Mouse (Mus musculus): ENCODE data around the gene Cacna1g.

Cacna1g gene

DNA sequence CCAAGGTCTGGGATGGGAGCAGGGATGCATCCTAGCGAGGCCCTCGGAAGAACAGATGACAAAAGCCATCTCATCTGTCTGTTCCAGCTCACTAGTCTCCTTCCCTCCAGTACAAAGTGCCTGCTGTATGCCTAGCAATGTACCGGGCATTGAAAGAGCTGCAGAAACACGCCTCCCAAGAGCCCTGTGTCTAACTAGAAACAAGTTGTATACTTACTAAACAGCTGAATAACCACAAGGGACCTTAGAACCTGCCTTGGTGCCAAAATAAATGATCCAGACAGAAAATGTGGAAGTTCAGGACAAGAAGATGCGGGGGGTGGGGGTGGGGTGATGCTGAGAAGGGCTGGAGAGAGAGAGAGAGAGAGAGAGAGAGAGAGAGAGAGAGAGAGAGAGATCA lies 29.2 kb downstream of the Cacna1g start:
- no peak for DNase-seq

- no peak for DNase-seq
These were observed 32.2 kb downstream of the Cacna1g start for GRCm38 (mm10) chr11:94441752-94442151.

GRCm38 (mm10) chr11:94441122-94441521 lies 32.9 kb downstream of the Cacna1g start:
- DNase-seq: no peak

GRCm38 (mm10) chr11:94440421-94440820 lies 33.6 kb downstream of the Cacna1g start:
- no peak for DNase-seq

DNA sequence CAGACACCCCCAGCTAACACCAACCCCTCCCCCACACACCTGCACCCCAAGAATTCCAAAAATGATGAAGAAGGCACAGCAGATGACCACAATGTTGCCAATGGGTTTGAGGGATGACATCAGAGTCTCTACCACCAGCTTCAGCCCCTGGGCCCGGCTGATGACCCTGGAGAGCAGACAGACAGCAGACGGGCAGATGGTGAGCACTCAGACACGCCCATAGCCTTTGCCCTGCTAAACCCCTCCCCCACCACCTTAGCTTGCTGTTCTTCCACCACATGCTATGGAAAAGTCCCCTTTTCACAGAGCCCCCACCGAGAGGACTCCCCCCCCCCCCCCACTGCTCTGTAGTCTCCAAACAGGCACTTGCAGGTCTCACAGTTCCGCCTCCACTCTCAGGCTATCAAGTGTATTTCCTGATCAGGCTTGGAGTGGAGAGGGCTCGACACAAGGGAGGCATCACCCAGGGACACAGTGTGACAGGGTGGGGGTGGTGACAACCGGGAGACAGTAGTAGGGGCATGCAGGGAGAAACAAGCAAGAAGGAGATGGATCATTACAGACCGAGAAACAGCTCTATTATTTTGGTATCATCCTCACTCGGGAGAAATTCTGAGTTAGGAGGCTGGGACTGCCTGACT lies 44.9 kb downstream of the Cacna1g start:
- DNase-seq: no peak

DNA sequence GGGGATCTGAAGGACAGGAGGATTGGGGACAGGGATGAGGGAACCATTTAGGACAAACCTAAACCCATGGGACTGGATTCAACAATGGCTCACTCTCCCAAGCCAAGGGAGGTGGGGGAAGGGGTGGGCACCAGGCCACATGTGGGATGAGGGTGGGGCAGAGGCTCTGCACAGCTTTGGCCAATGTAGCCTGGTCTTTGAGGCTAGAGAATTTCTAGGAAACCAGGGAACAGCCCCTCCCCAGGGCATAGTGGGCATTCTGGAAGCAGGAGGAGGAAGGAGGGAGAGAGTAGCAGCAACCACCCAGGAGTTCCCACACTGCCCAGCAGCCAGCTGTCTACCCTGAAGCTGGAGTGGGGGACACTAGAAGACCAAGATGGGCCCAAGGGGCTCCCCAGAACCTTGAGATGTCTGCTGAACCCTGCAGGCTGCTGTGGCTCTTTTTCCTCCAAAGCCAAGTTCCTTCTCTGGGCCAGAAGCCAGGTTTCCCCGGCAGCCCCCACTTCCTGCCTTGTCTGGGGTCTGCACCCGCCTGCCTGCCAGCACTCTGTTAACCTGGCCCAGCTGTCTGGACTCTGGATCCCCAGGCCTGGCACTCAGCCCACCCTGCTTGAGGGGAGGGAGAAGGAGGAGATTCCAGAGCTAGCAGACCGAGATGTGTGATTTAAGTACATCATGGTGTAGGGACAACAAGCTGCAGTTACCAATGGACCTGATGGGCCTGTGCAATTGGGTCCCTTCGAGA lies 45.7 kb downstream of the Cacna1g start:
- peak; percentile 33 to 48 for DNase-seq

DNA sequence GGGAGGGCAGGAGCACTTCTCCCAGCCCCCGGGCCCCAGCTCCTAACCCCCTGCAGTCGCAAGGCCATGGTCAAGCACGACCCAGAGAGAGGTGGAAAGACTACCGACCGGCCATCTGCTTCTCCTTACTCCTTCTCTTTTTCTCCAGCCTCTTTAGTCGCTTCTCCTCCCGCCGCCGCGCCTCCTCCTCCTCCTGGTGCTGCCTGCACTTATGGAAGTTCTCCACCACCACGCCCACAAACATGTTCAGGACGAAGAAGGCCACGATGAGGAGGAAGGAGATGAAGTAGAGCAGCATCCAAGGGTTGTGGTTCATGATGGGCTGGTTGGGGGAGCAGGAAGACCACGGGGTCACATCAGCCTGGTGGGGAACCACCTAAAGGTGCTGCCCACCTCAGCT lies 48.3 kb downstream of the Cacna1g start:
- no peak for DNase-seq

DNA sequence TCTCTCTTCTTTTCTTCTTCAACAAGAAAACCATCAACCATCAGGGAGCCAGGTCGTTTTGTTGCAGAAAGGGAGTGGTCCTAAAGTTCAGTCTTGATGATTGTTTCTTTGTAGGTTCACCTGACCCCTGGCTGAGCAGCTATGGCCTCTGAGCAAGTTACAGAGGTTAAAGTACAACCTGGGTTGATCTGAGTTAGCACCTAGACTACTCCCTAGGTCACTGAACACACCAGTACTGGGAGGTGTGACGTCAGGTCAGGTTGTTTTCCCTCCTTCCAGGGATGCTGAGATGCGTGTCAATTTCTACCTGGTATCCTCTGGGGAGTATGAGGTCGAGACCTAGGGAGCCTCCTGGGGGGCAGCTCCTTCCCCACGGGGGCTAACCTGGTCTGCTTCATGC lies 48.8 kb downstream of the Cacna1g start:
- no peak for DNase-seq

DNA sequence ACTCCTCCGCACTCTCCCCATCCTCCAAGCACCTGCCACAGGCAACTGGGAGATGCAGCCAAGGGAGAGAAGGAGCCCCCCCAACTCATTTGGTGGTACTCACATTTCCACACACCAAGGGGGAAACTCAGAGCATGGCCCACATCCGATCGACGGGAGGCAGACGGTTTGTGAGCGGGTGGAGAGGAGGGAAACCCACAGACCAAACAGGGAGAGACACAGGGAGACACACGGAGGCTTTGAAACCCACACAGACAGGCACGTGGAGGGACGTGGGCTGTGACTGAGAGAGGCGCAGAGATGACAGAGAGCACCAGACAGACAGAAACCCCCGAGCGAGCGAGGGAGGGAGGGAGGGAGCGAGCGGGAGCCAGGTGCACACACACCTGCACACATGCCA lies 49.6 kb downstream of the Cacna1g start:
- no peak for DNase-seq

GRCm38 (mm10) chr11:94423855-94424254 lies 50.1 kb downstream of the Cacna1g start:
- DNase-seq: no peak

DNA sequence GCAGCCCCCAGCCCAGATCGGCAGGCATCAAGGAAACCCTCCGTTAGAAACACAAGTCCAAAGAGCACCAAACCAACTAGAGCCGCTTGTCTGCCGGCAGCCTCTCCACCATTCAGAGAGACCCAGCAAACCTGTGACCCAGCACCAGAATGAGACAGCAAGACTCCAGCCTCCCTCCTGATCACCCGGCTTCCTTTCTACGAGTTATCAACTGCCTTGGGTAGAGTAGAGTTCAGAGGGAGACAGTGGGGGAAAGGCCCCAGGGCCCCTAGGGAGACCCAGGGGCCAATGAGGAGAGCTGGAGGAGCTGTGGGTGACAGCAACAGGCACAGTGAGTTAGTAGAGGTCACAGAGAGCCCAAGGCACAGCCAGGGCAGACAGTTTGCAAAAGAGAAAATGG lies 53.0 kb downstream of the Cacna1g start:
- DNase-seq: no peak

GRCm38 (mm10) chr11:94420325-94420724 lies 53.7 kb downstream of the Cacna1g start:
- peak; percentile 42 to 59 for DNase-seq

DNA sequence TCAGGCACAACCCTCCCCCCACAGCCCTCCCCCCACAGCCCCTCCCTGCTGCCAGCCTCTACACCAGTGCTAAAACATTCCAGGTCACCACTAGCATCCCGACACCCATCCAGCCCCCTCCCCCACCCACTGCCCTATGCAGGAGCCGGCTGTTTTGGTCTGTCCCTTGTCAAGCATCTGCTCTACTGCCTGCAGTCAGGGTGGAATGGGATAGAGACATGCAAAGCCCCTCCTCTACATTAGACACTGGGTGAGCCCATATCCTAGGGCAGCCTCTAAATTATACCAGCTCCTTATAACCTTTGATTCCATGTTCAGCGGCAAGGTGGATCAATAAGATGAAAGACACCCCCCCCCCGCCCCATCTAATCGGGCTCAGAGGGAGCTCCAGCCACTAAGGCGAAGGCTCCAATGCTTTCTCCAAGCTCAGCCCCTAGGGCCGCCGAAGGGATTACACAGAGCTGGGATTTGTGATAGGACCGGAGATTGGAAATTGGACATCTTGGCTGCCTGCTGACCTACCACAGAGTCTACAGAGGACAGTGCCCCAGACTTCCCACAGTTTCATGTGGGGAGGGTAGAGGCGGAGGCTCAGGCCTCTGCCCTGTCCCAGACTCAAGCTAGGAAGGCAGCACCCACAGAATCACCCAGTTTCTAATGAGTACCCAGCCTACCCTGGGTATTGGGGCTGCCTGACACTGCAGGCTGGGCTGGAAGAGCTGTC lies 54.8 kb downstream of the Cacna1g start:
- DNase-seq: no peak

DNA sequence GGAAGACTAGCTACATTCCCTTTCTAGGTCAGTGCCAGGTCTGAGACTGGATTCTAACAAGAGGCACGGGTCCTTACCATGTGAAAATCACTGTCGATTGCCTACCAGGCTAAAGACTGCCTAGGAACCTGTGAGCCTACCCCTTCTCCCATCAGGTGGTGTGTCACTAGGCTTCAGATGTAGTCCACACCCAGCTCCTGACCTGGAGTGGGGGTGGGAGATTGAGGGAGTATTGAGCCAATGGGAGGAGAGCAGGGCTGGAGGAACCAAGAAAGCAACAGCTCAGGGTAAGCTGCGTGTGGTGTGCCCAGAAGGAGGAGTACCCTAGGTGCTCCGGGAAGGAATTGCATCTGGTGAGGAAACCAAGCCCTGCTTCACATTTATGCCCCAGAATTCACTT lies 60.0 kb downstream of the Cacna1g start:
- no peak for DNase-seq

DNA sequence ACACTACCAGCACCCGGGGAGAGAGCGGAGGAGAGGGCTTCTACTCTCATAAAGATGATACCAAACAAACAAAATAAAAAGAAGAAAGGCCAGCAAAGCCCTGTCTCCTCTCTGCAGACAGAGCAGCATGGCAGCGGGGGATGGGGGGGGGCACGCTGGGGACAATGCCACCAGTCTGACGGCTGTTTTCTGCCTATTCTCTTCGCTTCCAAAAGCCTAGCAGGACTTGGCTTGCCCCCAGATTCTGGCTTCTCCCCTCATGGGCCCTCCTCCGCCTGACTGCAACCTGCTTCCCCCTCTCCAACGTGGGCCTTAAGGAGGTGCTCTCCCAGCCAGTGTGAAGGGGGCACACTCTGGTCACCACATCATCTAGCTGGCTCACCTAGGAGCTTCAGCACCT lies 60.5 kb downstream of the Cacna1g start:
- DNase-seq: no peak

DNA sequence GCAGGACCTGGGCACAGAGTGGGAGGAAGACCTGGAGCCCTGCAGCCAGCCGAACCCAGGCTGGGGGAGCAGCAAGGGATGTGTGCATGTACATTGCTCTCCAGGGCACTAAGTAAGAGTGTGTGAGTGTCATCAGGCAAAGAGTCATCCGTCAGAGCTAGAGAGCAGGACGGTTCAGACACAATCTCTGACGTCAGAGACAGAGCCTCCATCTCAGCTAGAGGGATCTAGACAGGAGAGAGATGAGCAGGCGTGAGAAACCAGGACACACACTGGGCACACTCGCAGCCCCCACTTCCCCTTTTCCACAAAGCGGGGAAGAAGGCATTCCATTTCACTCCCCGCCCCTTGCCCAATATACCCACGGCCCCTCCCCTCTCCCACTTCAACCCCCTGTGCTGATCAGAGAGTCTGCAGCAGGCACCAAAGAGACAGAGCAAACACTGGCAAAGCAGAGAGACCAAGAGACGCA lies 61.0 kb downstream of the Cacna1g start:
- no peak for DNase-seq

DNA sequence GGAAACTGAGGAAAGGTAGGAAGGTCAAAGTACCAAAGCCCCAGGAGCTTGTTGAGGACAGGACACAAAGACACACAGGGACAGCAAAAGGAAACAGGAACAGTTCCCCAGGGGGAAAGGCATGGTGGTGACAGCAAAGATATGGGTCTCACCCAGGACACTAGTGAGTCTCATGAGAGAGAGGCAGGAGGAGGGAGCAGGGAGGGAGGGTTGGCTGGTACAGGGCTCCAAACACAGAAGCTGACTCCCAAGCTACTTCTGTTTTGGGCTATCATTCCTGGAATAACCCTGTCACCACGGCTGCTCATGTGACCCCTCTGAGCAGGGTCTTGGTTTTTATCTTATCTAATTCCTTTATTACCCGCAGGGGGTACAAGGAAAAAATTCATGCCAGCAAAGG lies 61.4 kb downstream of the Cacna1g start:
- DNase-seq: no peak

- no peak for DNase-seq
These were observed 66.1 kb downstream of the Cacna1g start for GRCm38 (mm10) chr11:94407803-94408321.

DNA sequence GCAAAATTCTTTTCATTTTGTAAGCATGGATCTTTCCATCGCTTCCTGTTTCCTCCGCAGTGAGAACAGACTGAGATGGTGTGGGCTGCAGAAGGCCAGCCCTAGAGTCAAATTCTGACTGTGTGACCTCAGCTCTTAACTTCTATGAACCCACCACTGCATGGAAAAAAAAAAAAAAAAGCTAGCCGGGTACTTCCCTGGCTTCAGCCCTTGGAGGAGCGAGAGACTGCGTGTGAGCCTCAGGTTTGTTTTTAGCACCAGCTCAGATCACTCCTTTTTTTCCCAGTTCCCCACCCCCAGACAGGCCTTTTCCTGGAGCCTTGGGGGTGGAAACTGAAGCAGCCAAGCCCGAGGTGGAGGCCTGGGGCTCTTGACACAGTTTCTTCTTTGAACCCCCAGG lies 68.7 kb downstream of the Cacna1g start:
- no peak for DNase-seq

- DNase-seq: peak; percentile 81 to 86
These were observed 69.2 kb downstream of the Cacna1g start for GRCm38 (mm10) chr11:94404641-94405260.

DNA sequence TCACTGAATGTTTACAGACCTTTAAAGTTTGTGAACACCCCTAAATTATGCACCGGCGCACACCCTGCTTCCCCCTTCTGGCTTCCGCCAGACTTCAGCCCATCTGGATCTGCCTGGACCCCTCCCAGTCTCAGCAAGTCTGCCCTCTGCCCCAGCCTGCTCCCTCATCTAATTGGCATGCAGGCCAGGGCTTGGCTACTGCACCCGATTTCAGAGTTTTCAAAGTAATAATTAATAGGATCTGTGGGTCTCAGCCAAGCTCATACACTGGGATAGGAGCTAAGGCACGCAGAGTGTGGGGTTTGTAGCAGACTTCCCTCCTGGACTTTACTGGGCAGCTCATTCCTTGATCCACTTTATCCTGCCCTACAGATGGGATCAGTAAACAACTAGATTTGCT lies 69.8 kb downstream of the Cacna1g start:
- DNase-seq: no peak

DNA sequence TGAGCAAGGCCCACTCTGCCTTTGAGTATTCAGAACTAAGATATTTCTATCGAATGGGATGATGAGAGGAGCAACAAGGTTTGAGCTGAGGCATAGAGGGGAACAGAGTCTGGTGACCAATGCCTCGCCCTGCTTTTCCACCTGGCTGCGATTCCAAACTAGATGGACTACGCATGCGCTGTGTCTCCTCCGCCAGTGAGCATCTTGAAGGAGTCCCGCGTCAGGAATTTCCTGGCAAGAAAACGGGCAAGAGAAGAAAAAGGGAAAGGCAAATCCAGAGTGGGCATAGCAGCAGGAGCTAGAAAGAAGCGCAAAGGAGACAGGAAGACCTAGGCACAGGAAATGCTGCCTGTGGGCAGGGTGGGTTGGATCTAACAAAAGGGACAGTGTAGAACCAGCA lies 70.2 kb downstream of the Cacna1g start:
- DNase-seq: peak; percentile 16 to 41

DNA sequence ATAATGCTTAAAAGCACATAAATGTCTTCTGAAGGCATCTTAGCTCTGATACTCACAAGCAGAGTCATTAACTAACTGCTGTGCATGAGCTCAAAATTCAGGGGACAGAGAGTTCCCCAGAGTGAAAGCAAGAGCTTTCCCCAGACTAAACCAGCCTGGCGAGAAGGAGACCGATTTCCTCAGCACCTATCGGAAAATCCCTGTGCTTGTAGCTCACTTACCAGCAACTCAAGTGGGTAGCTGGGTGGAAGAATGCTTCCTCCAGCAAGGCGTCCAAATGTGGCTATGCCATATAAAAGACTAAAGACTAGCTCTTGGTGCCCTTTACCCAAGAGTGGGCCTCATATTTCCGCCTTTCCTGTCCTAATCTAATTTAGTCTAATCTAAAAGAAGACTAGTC lies 71.3 kb downstream of the Cacna1g start:
- DNase-seq: peak; percentile 39 to 67

Data from lung, adult 18-20 months (tissue).